Mouse (Mus musculus) G1E (cell line): Measurements from ENCODE around the gene Samd5. TPM values are rescaled to one million over a fixed set of nuclear protein-coding genes. Genes with fewer than 3 reads are reported as not detected.

Source experiments
- ATAC-seq: 2 replicates; pipeline ENCODE4 v1.8.0; 2016; ENCODE audit warnings: mild to moderate bottlenecking; ENCODE audit not compliant: insufficient number of reproducible peaks, poor library complexity, low FRiP score, severe bottlenecking; ENCODE audit errors: extremely low read depth
- DNase-seq: peaks from one replicate; pipeline ENCODE4 v3.0.0; 2012; ENCODE audit warnings: low spot score
- H3K27me3 ChIP-seq: 2 replicates; pipeline ENCODE4 v1.6.1; 2012; ENCODE audit warnings: mild to moderate bottlenecking, low read length, inconsistent platforms; ENCODE audit not compliant: insufficient read depth
- H3K36me3 ChIP-seq: replicated peaks from 2 replicates; pipeline ENCODE3; 2012; ENCODE audit warnings: mild to moderate bottlenecking, inconsistent platforms
- H3K4me1 ChIP-seq: 2 replicates; pipeline ENCODE4 v1.6.1; 2012; ENCODE audit warnings: low read depth, low read length, inconsistent platforms, mixed read lengths; ENCODE audit not compliant: insufficient read depth
- H3K4me3 ChIP-seq: 2 replicates; pipeline ENCODE4 v1.5.1; 2012; ENCODE audit warnings: low read depth, mild to moderate bottlenecking, inconsistent platforms, low read length, moderate library complexity, mixed read lengths
- H3K9me3 ChIP-seq: replicated peaks from 2 replicates; pipeline ENCODE4 v1.6.1; 2012; ENCODE audit warnings: inconsistent platforms
- CTCF ChIP-seq: IDR thresholded peaks from 2 replicates; pipeline ENCODE4 v1.5.1; 2012; ENCODE audit warnings: low read depth, low read length, inconsistent platforms, mixed read lengths
- GATA1 ChIP-seq: IDR thresholded peaks from 2 replicates; pipeline ENCODE4 v1.6.1; 2012; ENCODE audit warnings: borderline replicate concordance, low read length, inconsistent platforms, mixed read lengths
- GATA2 ChIP-seq: IDR thresholded peaks from 2 replicates; pipeline ENCODE4 v1.6.1; 2012; ENCODE audit warnings: low read depth, low read length, inconsistent platforms, borderline replicate concordance
- POLR2AphosphoS5 ChIP-seq: IDR thresholded peaks from 2 replicates; pipeline ENCODE4 v1.6.1; 2012; ENCODE audit warnings: low read depth, low read length, inconsistent platforms; ENCODE audit not compliant: insufficient replicate concordance
- TAL1 ChIP-seq: conservative IDR thresholded peaks from 2 replicates; pipeline ENCODE4 v1.6.1; 2012; ENCODE audit warnings: low read depth, low read length, inconsistent platforms, mixed read lengths
- polyA plus RNA-seq: library from polyadenylated mRNA; stranded (reverse); fragments of >175 nt; gene quantifications from 2 replicates; pipeline ENCODE4 v1.2.3, GENCODE M21; 2012
- total RNA-seq, 2 experiments: library from RNA; stranded (forward) in 1 of 2; stranded (reverse) in 1 of 2; fragments of 200-1000 nt in 1 of 2; fragments of >200 nt in 1 of 2; fragmentation: Nextera tagmentation in 1 of 2; gene quantifications; 2 replicates each; pipeline ENCODE4 v1.2.3; 2014 to 2017

The Samd5 gene
- not detected in 2 replicates for total RNA-seq (2014; fragmentation: Nextera tagmentation)
- 0.05 and 0.06 TPM in 2 replicates for total RNA-seq (2017)
- polyA plus RNA-seq, result not detected in 2 replicates

- ATAC-seq (no peak), DNase-seq (no peak)
- TF ChIP-seq CTCF (no peak), GATA1 (no peak), POLR2AphosphoS5 (no peak), GATA2 (no peak), TAL1 (no peak)
- H3K4me3 ChIP-seq, result no peak within 1 kb of the TSS
- no peaks in the 10 kb centered on the region; the same call in 1 of the 2 replicates for H3K27me3 ChIP-seq
- H3K9me3 ChIP-seq, result peaks cover 9% of the 10 kb centered on the region; the same call in 1 of the 2 replicates
- H3K4me1 ChIP-seq, result no peaks in the 10 kb centered on the region
- H3K36me3 ChIP-seq, result no peaks in the 10 kb centered on the region
Measured at GRCm38 (mm10) chr10:9674561-9675521, at the start of gene Samd5. TSS of gene Samd5 (minus strand) at chr10:9675208.

GRCm38 (mm10) chr10:9722519-9723303 lies 47.7 kb upstream of the Samd5 start:
- Histone ChIP-seq H3K4me3 (no peak overlapping the region), H3K9me3 (no peaks in the 10 kb centered on the region), H3K27me3 (no peaks in the 10 kb centered on the region), H3K4me1 (no peaks in the 10 kb centered on the region), H3K36me3 (no peaks in the 10 kb centered on the region)
- TF ChIP-seq GATA1 (no peak), POLR2AphosphoS5 (no peak), TAL1 (no peak), CTCF (no peak), GATA2 (no peak)
- no peak for ATAC-seq
- no peak for DNase-seq

GRCm38 (mm10) chr10:9720027-9720426 lies 45.0 kb upstream of the Samd5 start:
- ATAC-seq, result no peak
- TF ChIP-seq POLR2AphosphoS5, result no peak
- no peak for TF ChIP-seq CTCF
- no peak for TF ChIP-seq GATA2
- no peak for TF ChIP-seq GATA1
- no peak for TF ChIP-seq TAL1
- no peak for DNase-seq
- Histone ChIP-seq H3K36me3 (no peaks in the 10 kb centered on the region), H3K27me3 (no peaks in the 10 kb centered on the region), H3K4me1 (no peaks in the 10 kb centered on the region), H3K4me3 (no peak overlapping the region), H3K9me3 (no peaks in the 10 kb centered on the region)

GRCm38 (mm10) chr10:9718086-9718485 lies 43.1 kb upstream of the Samd5 start:
- H3K4me3 ChIP-seq, result no peak overlapping the region
- H3K27me3 ChIP-seq, result no peaks in the 10 kb centered on the region
- no peaks in the 10 kb centered on the region for H3K36me3 ChIP-seq
- H3K4me1 ChIP-seq, result no peaks in the 10 kb centered on the region
- ATAC-seq, result no peak
- DNase-seq, result no peak
- TF ChIP-seq CTCF (no peak), GATA1 (no peak), GATA2 (no peak), POLR2AphosphoS5 (no peak), TAL1 (no peak)
- H3K9me3 ChIP-seq, result no peaks in the 10 kb centered on the region

GRCm38 (mm10) chr10:9704956-9705355 lies 29.9 kb upstream of the Samd5 start:
- Histone ChIP-seq H3K4me1 (no peaks in the 10 kb centered on the region), H3K36me3 (no peaks in the 10 kb centered on the region), H3K9me3 (no peaks in the 10 kb centered on the region), H3K4me3 (no peak overlapping the region), H3K27me3 (no peaks in the 10 kb centered on the region)
- ATAC-seq, result no peak
- DNase-seq, result no peak
- no peak for TF ChIP-seq GATA2
- TF ChIP-seq CTCF, result no peak
- TF ChIP-seq GATA1, result no peak
